Mouse (Mus musculus): Measurements from ENCODE around the gene Itpk1. TPM values are rescaled to one million over a fixed set of nuclear protein-coding genes. Genes with fewer than 3 reads are reported as not detected.

Itpk1 gene
- polyA plus RNA-seq, 1 experiment, result 4.5 TPM

- H3K79me3 ChIP-seq (ENCODE audit: low read depth), result peaks cover 36% of the 10 kb centered on the region
- TF ChIP-seq MYOG (IDR thresholded peaks at IDR 0.05; ENCODE audit: control insufficient read depth, extremely low read depth, insufficient read length) (no peak), MYOD1 (IDR thresholded peaks at IDR 0.05; ENCODE audit: control insufficient read depth, insufficient read length, low read depth) (no peak), CEBPB (IDR thresholded peaks at IDR 0.05; ENCODE audit: low read depth) (no peak), CTCF (IDR thresholded peaks at IDR 0.05; ENCODE audit: control insufficient read depth, insufficient read depth, insufficient read length) (no peak), MAX (IDR thresholded peaks at IDR 0.05) (no peak), FOSL1 (IDR thresholded peaks at IDR 0.05; ENCODE audit: insufficient read depth, low read length, poor library complexity, severe bottlenecking) (no peak), USF1 (IDR thresholded peaks at IDR 0.05; ENCODE audit: low read depth) (no peak)
Observed at GRCm38 (mm10) chr12:102743036-102743588, 38.4 kb upstream of the Itpk1 start.

GRCm38 (mm10) chr12:102742056-102742455 is 37.3 kb upstream of the Itpk1 start:
- H3K79me3 ChIP-seq (ENCODE audit: low read depth), result peaks cover 27% of the 10 kb centered on the region
- H3K4me3 ChIP-seq (ENCODE audit: insufficient read depth, poor library complexity, severe bottlenecking), result no peak overlapping the region
- H3K27me3 ChIP-seq (ENCODE audit: control insufficient read depth, insufficient read depth, insufficient read length), result no peaks in the 10 kb centered on the region
- H3ac ChIP-seq (ENCODE audit: control insufficient read depth, insufficient read length, low read depth), result no peak overlapping the region
- H3K79me2 ChIP-seq (ENCODE audit: control insufficient read depth, insufficient read depth), result peaks cover 48% of the 10 kb centered on the region
- H3K36me3 ChIP-seq (ENCODE audit: control insufficient read depth, insufficient read depth), result peaks cover 19% of the 10 kb centered on the region
- TF ChIP-seq CTCF (IDR thresholded peaks at IDR 0.05; ENCODE audit: control insufficient read depth, insufficient read depth, insufficient read length), result no peak
- no peak for TF ChIP-seq CEBPB (IDR thresholded peaks at IDR 0.05; ENCODE audit: low read depth)
- TF ChIP-seq MAX (IDR thresholded peaks at IDR 0.05), result no peak
- no peak for TF ChIP-seq MYOD1 (IDR thresholded peaks at IDR 0.05; ENCODE audit: control insufficient read depth, insufficient read length, low read depth)
- no peak for TF ChIP-seq FOSL1 (IDR thresholded peaks at IDR 0.05; ENCODE audit: insufficient read depth, low read length, poor library complexity, severe bottlenecking)
- no peak for TF ChIP-seq MYOG (IDR thresholded peaks at IDR 0.05; ENCODE audit: control insufficient read depth, extremely low read depth, insufficient read length)
- no peak for TF ChIP-seq USF1 (IDR thresholded peaks at IDR 0.05; ENCODE audit: low read depth)

More at GRCm38 (mm10) chr12:102743036-102743588, 38.4 kb upstream of the Itpk1 start:
- Histone ChIP-seq H3ac (ENCODE audit: control insufficient read depth, insufficient read length, low read depth) (peak overlapping the region; percentile 84), H3K27me3 (ENCODE audit: control insufficient read depth, insufficient read depth, insufficient read length) (no peaks in the 10 kb centered on the region), H3K4me3 (ENCODE audit: insufficient read depth, poor library complexity, severe bottlenecking) (peak overlapping the region; percentile 61), H3K36me3 (ENCODE audit: control insufficient read depth, insufficient read depth) (peaks cover 24% of the 10 kb centered on the region), H3K79me2 (ENCODE audit: control insufficient read depth, insufficient read depth) (peaks cover 58% of the 10 kb centered on the region)

- H3K27me3 ChIP-seq (ENCODE audit: control insufficient read depth, insufficient read depth, insufficient read length), result no peaks in the 10 kb centered on the region
- H3K79me3 ChIP-seq (ENCODE audit: low read depth), result peaks cover 11% of the 10 kb centered on the region
- TF ChIP-seq MYOG (IDR thresholded peaks at IDR 0.05; ENCODE audit: control insufficient read depth, extremely low read depth, insufficient read length), result no peak
- TF ChIP-seq USF1 (IDR thresholded peaks at IDR 0.05; ENCODE audit: low read depth), result no peak
- TF ChIP-seq MYOD1 (IDR thresholded peaks at IDR 0.05; ENCODE audit: control insufficient read depth, insufficient read length, low read depth), result no peak
- TF ChIP-seq MAX (IDR thresholded peaks at IDR 0.05), result no peak
- no peak for TF ChIP-seq CTCF (IDR thresholded peaks at IDR 0.05; ENCODE audit: control insufficient read depth, insufficient read depth, insufficient read length)
- TF ChIP-seq FOSL1 (IDR thresholded peaks at IDR 0.05; ENCODE audit: insufficient read depth, low read length, poor library complexity, severe bottlenecking), result no peak
- no peak for TF ChIP-seq CEBPB (IDR thresholded peaks at IDR 0.05; ENCODE audit: low read depth)
- no peak overlapping the region for H3K4me3 ChIP-seq (ENCODE audit: insufficient read depth, poor library complexity, severe bottlenecking)
- peaks cover 30% of the 10 kb centered on the region for H3K79me2 ChIP-seq (ENCODE audit: control insufficient read depth, insufficient read depth)
- no peak overlapping the region for H3ac ChIP-seq (ENCODE audit: control insufficient read depth, insufficient read length, low read depth)
- H3K36me3 ChIP-seq (ENCODE audit: control insufficient read depth, insufficient read depth), result peaks cover 12% of the 10 kb centered on the region
Observed at GRCm38 (mm10) chr12:102740285-102740684, 35.6 kb upstream of the Itpk1 start.

GRCm38 (mm10) chr12:102739096-102739495 is 34.4 kb upstream of the Itpk1 start:
- Histone ChIP-seq H3K4me3 (ENCODE audit: insufficient read depth, poor library complexity, severe bottlenecking) (no peak overlapping the region), H3K27me3 (ENCODE audit: control insufficient read depth, insufficient read depth, insufficient read length) (no peaks in the 10 kb centered on the region), H3K79me2 (ENCODE audit: control insufficient read depth, insufficient read depth) (peaks cover 18% of the 10 kb centered on the region), H3ac (ENCODE audit: control insufficient read depth, insufficient read length, low read depth) (no peak overlapping the region), H3K36me3 (ENCODE audit: control insufficient read depth, insufficient read depth) (peaks cover 12% of the 10 kb centered on the region), H3K79me3 (ENCODE audit: low read depth) (peaks cover 2% of the 10 kb centered on the region)
- no peak for TF ChIP-seq CEBPB (IDR thresholded peaks at IDR 0.05; ENCODE audit: low read depth)
- no peak for TF ChIP-seq MAX (IDR thresholded peaks at IDR 0.05)
- TF ChIP-seq MYOD1 (IDR thresholded peaks at IDR 0.05; ENCODE audit: control insufficient read depth, insufficient read length, low read depth), result no peak
- no peak for TF ChIP-seq MYOG (IDR thresholded peaks at IDR 0.05; ENCODE audit: control insufficient read depth, extremely low read depth, insufficient read length)

- TF ChIP-seq MAX (IDR thresholded peaks at IDR 0.05), result no peak
- TF ChIP-seq CEBPB (IDR thresholded peaks at IDR 0.05; ENCODE audit: low read depth), result no peak
- TF ChIP-seq USF1 (IDR thresholded peaks at IDR 0.05; ENCODE audit: low read depth), result no peak
- TF ChIP-seq CTCF (IDR thresholded peaks at IDR 0.05; ENCODE audit: control insufficient read depth, insufficient read depth, insufficient read length), result peak; percentile 78
- TF ChIP-seq MYOG (IDR thresholded peaks at IDR 0.05; ENCODE audit: control insufficient read depth, extremely low read depth, insufficient read length), result no peak
- no peak for TF ChIP-seq MYOD1 (IDR thresholded peaks at IDR 0.05; ENCODE audit: control insufficient read depth, insufficient read length, low read depth)
- TF ChIP-seq FOSL1 (IDR thresholded peaks at IDR 0.05; ENCODE audit: insufficient read depth, low read length, poor library complexity, severe bottlenecking), result no peak
- H3K36me3 ChIP-seq (ENCODE audit: control insufficient read depth, insufficient read depth), result no peaks in the 10 kb centered on the region
- H3ac ChIP-seq (ENCODE audit: control insufficient read depth, insufficient read length, low read depth), result no peak overlapping the region
- no peaks in the 10 kb centered on the region for H3K79me2 ChIP-seq (ENCODE audit: control insufficient read depth, insufficient read depth)
- no peak overlapping the region for H3K4me3 ChIP-seq (ENCODE audit: insufficient read depth, poor library complexity, severe bottlenecking)
- H3K79me3 ChIP-seq (ENCODE audit: low read depth), result no peaks in the 10 kb centered on the region
- H3K27me3 ChIP-seq (ENCODE audit: control insufficient read depth, insufficient read depth, insufficient read length), result no peaks in the 10 kb centered on the region
Observed at GRCm38 (mm10) chr12:102733381-102733780, 28.7 kb upstream of the Itpk1 start.

Data from C2C12 (cell line).